Mouse (Mus musculus) stomach, embryonic 16.5 days (tissue): Measurements from ENCODE around the gene Klf13. TPM values are rescaled to one million over a fixed set of nuclear protein-coding genes. Genes with fewer than 3 reads are reported as not detected.

Experiments
- ATAC-seq: fragments of 200-750 bp; cut with Nextera tagmentation; 2 replicates; pipeline ENCODE4 v1.8.0; 2017; ENCODE audit warnings: moderate number of reproducible peaks, moderate TSS enrichment; ENCODE audit not compliant: insufficient read depth, low FRiP score
- H3K27ac ChIP-seq: fragments of 300-500 bp; sonication (generic); 2 replicates; pipeline ENCODE4 v1.5.1; 2014; ENCODE audit warnings: low read length
- H3K27me3 ChIP-seq: fragments of 300-500 bp; sonication (generic); 2 replicates; pipeline ENCODE4 v1.6.1; 2014; ENCODE audit warnings: low read length, control low read depth, mixed read lengths; ENCODE audit not compliant: control insufficient read depth, insufficient read depth
- H3K36me3 ChIP-seq: fragments of 300-500 bp; sonication (generic); 2 replicates; pipeline ENCODE4 v1.6.1; 2014; ENCODE audit warnings: low read length; ENCODE audit not compliant: control insufficient read depth, insufficient read depth
- H3K4me1 ChIP-seq: fragments of 300-500 bp; sonication (generic); 2 replicates; pipeline ENCODE4 v1.6.1; 2014; ENCODE audit warnings: low read length, control low read depth, mixed read lengths; ENCODE audit not compliant: control insufficient read depth, insufficient read depth
- H3K4me2 ChIP-seq: fragments of 300-500 bp; sonication (generic); 2 replicates; pipeline ENCODE4 v1.6.1; 2014; ENCODE audit warnings: low read depth, low read length, mixed read lengths
- H3K4me3 ChIP-seq: fragments of 300-500 bp; sonication (generic); replicated peaks from 2 replicates; pipeline ENCODE4 v1.5.1; 2014; ENCODE audit warnings: mild to moderate bottlenecking, low read length
- H3K9ac ChIP-seq: fragments of 300-500 bp; sonication (generic); 2 replicates; pipeline ENCODE4 v1.6.1; 2014; ENCODE audit warnings: low read length
- H3K9me3 ChIP-seq: fragments of 300-500 bp; sonication (generic); replicated peaks from 2 replicates; pipeline ENCODE4 v1.6.1; 2016; ENCODE audit warnings: low read length, control low read depth; ENCODE audit not compliant: control insufficient read depth
- WGBS: fragments of 180-500 bp; shearing (Covaris S2); extraction: QIAGEN DNeasy Blood & Tissue Kit; methylation state at CpG from one replicate; pipeline ENCODE4 v1.1.7; 2014; 5-methylcytosine and 5-hydroxymethylcytosine counted together
- polyA plus RNA-seq: library from polyadenylated mRNA; unstranded; fragments of >200 nt; fragmentation: Nextera tagmentation; extraction: Ambion mirVana; gene quantifications from 2 replicates; pipeline ENCODE4 v1.2.1, GENCODE M21; 2015

The Klf13 gene
- polyA plus RNA-seq, 1 experiment from 2014 or later, result 30.8 TPM

DNA sequence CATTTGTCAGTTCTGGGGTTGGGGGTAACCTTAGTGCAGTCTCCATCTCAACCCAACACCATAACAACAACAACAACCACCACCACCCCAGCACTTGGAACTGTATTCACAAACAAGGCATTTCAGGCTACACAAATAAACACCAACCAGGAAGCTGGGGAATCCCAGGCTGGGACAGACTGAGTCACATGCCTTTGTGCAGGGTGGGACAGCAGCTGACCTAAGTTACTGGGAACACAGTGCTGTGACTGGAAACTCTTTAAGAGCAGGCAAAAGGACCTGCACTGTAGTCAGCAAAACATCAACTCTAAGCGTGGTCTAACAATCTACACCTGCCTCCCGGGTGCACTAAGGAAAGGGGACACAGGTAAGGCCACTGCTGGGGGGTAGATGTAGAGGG lies 33.5 kb downstream of the Klf13 start:
- Histone ChIP-seq H3K9ac (no peak overlapping the region), H3K4me1 (peaks cover 28% of the 10 kb centered on the region), H3K4me2 (no peak overlapping the region), H3K4me3 (no peak overlapping the region), H3K36me3 (no peaks in the 10 kb centered on the region), H3K27ac (peak overlapping the region; percentile 35), H3K9me3 (no peaks in the 10 kb centered on the region), H3K27me3 (no peaks in the 10 kb centered on the region)
- 70% methylated on average over 2 of the region's 2 CpGs for WGBS
- peak; percentile 39; the same call in 1 of the 2 replicates for ATAC-seq

DNA sequence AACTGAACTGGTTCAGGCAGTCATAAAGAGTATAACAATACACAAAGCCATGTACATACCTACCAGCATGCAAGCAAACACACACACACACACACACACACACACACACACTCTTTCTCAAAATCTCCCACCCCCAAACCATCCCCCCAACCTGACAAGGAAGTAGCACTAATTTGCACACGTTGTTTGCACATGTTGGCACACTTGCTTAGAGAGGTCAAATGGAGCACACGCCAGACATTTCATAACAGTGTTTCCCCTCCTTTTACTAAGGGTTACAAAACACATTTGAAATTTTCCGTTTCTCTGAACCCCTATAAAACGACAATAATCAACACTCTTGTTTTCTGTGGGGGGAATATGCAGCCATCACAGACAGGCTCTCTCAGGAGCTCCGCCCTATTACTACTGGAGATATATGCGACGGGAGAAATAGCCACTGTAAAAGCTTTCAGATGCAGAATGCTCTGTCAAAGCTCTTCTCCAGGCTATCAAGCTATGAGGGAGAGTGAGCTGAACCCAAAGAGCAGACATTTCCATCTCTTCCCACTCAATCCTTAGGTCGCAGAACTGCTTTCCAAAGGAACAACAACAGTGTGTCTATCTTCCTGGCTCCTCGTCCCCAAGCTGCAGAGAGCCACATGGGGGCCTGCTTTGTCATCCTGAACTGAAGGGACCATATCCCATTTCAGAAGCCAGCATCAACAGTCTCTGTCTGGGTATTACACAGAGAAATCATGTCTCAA lies 34.9 kb downstream of the Klf13 start:
- Histone ChIP-seq H3K9ac (no peak overlapping the region), H3K4me1 (peaks cover 20% of the 10 kb centered on the region), H3K36me3 (no peaks in the 10 kb centered on the region), H3K4me3 (no peak overlapping the region), H3K4me2 (no peak overlapping the region), H3K9me3 (no peaks in the 10 kb centered on the region), H3K27ac (peak overlapping the region; percentile 53), H3K27me3 (no peaks in the 10 kb centered on the region)
- no peak for ATAC-seq
- 55% methylated on average over 9 of the region's 9 CpGs for WGBS

DNA sequence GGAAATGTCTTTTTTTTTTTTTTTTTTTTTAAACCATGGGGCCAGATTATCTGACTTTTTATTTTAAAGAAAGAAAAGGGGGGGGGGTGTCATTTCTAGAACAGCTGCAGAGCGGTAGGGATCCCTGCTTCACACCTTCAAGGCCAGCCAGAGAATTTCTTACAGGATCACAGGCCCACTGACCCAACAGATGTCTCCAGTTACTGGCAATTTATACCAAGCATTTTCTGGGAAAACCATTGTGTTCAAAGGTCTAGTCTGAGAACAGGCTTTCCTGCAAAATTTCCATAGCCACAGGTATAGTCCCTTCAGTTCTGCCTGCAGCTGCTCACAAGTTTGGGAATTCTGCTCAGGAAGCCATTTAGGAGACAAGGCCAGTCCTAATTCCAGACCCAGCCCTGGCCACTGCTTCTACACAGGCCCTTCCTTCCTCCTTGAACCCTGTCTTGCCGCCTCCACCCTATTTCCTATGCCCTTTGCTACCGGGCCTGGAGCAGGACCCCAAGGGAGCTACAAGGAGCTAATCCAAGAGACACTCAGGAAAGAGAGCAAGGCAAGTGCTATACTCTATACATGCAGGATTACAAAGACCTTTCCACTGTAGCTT lies 36.0 kb downstream of the Klf13 start:
- no peaks in the 10 kb centered on the region for H3K36me3 ChIP-seq
- no peak overlapping the region for H3K9ac ChIP-seq
- no peak overlapping the region for H3K4me3 ChIP-seq
- H3K27me3 ChIP-seq, result no peaks in the 10 kb centered on the region
- no peaks in the 10 kb centered on the region for H3K9me3 ChIP-seq
- H3K27ac ChIP-seq, result peak overlapping the region; percentile 25; the same call in 1 of the 2 replicates
- H3K4me1 ChIP-seq, result peaks cover 20% of the 10 kb centered on the region
- ATAC-seq, result no peak
- H3K4me2 ChIP-seq, result no peak overlapping the region
- WGBS, result 54% methylated on average over 3 of the region's 3 CpGs

DNA sequence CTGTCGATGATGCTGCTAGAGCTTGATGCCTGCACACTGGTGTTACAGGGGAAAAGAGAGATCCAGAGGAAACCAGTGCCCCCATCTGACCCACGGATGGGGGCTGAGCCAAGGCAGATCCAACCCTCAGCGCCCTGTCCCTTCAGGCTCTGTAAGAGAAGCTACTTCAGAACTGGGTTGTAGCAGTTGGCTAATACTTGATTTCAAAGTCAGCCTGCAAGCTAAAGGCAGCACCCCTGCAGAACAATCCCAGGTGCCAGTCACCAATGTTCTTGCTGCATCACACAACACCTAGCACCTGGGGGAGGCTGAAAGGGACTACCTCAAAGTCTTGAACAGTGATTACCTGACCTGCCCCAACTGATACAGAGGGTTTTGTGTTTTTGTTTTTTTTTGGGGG lies 36.8 kb downstream of the Klf13 start:
- H3K27me3 ChIP-seq, result no peaks in the 10 kb centered on the region
- no peak overlapping the region for H3K27ac ChIP-seq
- H3K9me3 ChIP-seq, result no peaks in the 10 kb centered on the region
- H3K4me2 ChIP-seq, result no peak overlapping the region
- H3K36me3 ChIP-seq, result no peaks in the 10 kb centered on the region
- H3K9ac ChIP-seq, result no peak overlapping the region
- peaks cover 28% of the 10 kb centered on the region for H3K4me1 ChIP-seq
- WGBS, result 81% methylated on average over 3 of the region's 3 CpGs
- H3K4me3 ChIP-seq, result no peak overlapping the region
- ATAC-seq, result no peak

DNA sequence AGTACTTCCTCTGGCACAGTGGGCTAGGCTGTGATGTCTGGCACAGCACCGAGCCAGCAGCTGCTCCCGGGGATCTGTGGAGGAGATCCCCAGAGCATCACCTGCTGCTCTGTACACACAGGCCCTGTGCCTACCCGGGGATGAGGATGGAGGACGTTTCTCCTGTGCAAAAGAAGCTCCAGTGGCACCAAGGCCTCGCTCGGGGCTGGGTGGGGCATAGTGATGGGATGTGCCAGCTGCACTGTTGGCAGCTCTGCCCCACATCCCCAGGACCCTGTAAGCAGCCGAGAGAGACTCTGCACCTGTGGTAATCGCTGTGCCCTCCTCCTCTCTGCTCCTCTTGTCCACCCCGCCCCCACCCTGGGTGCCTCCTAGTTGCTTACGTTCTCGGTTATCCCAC lies 37.4 kb downstream of the Klf13 start:
- no peak for ATAC-seq
- Histone ChIP-seq H3K4me3 (no peak overlapping the region), H3K4me1 (peaks cover 32% of the 10 kb centered on the region), H3K36me3 (no peaks in the 10 kb centered on the region), H3K9ac (no peak overlapping the region), H3K9me3 (no peaks in the 10 kb centered on the region), H3K27ac (no peak overlapping the region), H3K27me3 (no peaks in the 10 kb centered on the region), H3K4me2 (no peak overlapping the region)
- WGBS, result 68% methylated on average over 11 of the region's 11 CpGs

DNA sequence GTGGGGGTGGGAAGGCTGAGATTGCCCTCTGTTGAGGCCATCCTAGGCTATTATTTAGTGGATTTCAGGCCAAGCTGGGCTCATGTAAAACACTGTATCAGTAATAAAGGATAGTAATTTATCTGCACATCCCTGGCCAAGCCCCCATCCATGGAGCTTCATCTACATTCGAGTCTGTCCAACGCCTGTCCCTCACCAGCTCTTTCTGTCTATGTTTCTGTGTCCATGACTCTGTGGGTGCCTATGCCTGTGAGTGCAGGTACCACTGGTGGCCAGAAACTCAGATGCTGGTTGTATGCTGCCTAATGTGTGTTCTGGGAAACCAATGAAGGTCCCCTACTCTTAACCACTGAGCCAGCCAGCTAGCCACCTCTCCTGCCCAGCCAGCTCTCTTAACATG lies 38.3 kb downstream of the Klf13 start:
- H3K4me1 ChIP-seq, result peaks cover 30% of the 10 kb centered on the region
- ATAC-seq, result no peak
- no peaks in the 10 kb centered on the region for H3K36me3 ChIP-seq
- no peaks in the 10 kb centered on the region for H3K9me3 ChIP-seq
- no peak overlapping the region for H3K9ac ChIP-seq
- H3K4me2 ChIP-seq, result no peak overlapping the region
- H3K27me3 ChIP-seq, result no peaks in the 10 kb centered on the region
- no peak overlapping the region for H3K4me3 ChIP-seq
- H3K27ac ChIP-seq, result no peak overlapping the region
- WGBS, result 86% methylated on average over 2 of the region's 2 CpGs

DNA sequence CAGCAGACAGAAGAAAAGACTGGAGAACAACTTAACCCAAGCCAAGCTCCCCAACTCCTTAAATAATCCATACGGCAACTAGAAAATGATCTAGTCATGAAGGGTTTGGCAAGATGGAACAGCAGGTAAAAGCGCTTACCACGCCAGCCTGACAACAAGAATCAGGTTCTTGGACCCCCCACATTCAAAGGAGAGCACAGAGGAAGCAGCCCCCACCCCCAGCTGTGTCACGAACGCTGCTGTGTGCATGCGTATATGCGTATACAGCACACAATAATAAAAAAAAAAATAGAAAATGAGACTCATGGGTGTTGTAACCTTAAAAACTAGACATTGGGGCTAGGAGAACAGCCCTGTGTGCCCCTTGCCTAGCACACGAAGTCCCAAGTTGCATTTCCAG lies 38.8 kb downstream of the Klf13 start:
- 93% methylated on average over 8 of the region's 8 CpGs for WGBS
- no peak overlapping the region for H3K27ac ChIP-seq
- ATAC-seq, result no peak
- H3K4me3 ChIP-seq, result no peak overlapping the region
- H3K4me1 ChIP-seq, result peaks cover 31% of the 10 kb centered on the region
- no peak overlapping the region for H3K9ac ChIP-seq
- H3K36me3 ChIP-seq, result no peaks in the 10 kb centered on the region
- H3K27me3 ChIP-seq, result no peaks in the 10 kb centered on the region
- no peak overlapping the region for H3K4me2 ChIP-seq
- H3K9me3 ChIP-seq, result no peaks in the 10 kb centered on the region

DNA sequence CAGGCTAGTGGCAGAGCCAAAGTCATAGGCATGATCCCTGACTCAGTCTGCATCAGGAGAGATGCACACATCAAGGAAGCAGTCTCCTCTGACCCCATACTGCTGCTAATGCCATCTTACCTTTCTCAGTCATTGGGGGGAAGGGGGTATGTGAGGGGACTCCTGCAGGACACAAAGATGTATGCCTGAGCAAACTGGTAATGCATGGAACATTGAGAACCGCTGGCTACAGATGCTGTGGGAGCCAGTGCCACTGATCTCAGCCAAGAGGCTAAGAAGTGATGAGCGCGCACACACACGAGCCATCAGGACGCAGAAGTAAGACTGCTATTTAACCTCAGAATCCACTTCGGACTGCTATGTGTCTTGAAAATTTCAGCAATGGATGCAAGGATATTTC lies 40.5 kb downstream of the Klf13 start:
- H3K27ac ChIP-seq, result no peak overlapping the region; the same call in 1 of the 2 replicates
- no peaks in the 10 kb centered on the region for H3K36me3 ChIP-seq
- no peak for ATAC-seq
- no peaks in the 10 kb centered on the region for H3K9me3 ChIP-seq
- WGBS, result 88% methylated on average over 6 of the region's 6 CpGs
- no peak overlapping the region for H3K4me3 ChIP-seq
- H3K4me1 ChIP-seq, result peaks cover 24% of the 10 kb centered on the region
- no peak overlapping the region for H3K9ac ChIP-seq
- no peak overlapping the region for H3K4me2 ChIP-seq
- H3K27me3 ChIP-seq, result no peaks in the 10 kb centered on the region

DNA sequence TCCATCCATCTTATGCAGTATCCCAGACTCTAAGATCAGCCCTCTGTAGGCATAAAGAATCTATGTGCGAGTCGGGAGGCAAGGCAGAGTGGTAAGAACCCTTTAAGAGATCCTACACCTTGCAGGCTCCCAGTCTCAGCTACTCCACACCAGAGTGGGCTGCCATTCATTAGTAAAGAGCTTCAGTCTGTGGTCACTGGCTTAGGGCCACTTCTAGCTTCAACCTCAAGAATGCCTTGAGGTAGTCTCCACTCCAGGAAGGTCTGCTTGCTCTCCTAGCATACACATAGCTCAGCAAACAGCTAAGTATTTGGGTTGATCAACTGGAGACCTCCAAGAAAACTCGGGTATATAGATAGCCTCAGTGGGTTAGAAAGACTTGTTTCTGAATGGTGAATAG lies 41.1 kb downstream of the Klf13 start:
- Histone ChIP-seq H3K4me3 (0 out of 2 replicates have a peak overlapping the region, but pooled peaks have one; percentile 35), H3K27ac (peak overlapping the region; percentile 94), H3K36me3 (no peaks in the 10 kb centered on the region), H3K9me3 (no peaks in the 10 kb centered on the region), H3K27me3 (no peaks in the 10 kb centered on the region), H3K4me1 (peaks cover 24% of the 10 kb centered on the region), H3K9ac (peak overlapping the region; percentile 71), H3K4me2 (peak overlapping the region; percentile 61)
- WGBS, result 35% methylated on average over 3 of the region's 3 CpGs
- ATAC-seq, result no peak
